Mouse (Mus musculus) CH12.LX (cell line): ENCODE measurements around the gene Eef2kmt. TPM values are rescaled to one million over a fixed set of nuclear protein-coding genes. Genes with fewer than 3 reads are reported as not detected.

ENCODE experiments used
- DNase-seq: peaks from one replicate; pipeline ENCODE4 v3.0.0-alpha.2; 2013; ENCODE audit errors: extremely low read depth
- H3K27ac ChIP-seq: 2 replicates; pipeline ENCODE4 v1.5.1; 2012; ENCODE audit warnings: low read depth, mild to moderate bottlenecking, control low read depth, moderate library complexity; ENCODE audit not compliant: insufficient read depth
- H3K27me3 ChIP-seq: replicated peaks from 2 replicates; pipeline ENCODE3; 2012; ENCODE audit warnings: inconsistent platforms
- H3K36me3 ChIP-seq, 2 experiments: replicated peaks in 1 of 2; 2 replicates each; pipeline versions ENCODE3 to v1.6.1; 2012; ENCODE audit warnings: inconsistent platforms in 1 of 2, low read length in 1 of 2, mild to moderate bottlenecking in 1 of 2, mixed read lengths in 1 of 2, moderate library complexity in 1 of 2; ENCODE audit not compliant: control insufficient read depth in 1 of 2, insufficient read depth in 1 of 2
- H3K4me1 ChIP-seq, 2 experiments: 2 replicates each; pipeline ENCODE4 v1.6.1; 2012; ENCODE audit warnings: inconsistent platforms in 1 of 2, moderate library complexity in 1 of 2; ENCODE audit not compliant: insufficient read depth in 2 of 2, control insufficient read depth in 1 of 2
- H3K4me2 ChIP-seq: 2 replicates; pipeline ENCODE4 v1.6.1; 2012; ENCODE audit warnings: low read depth, mild to moderate bottlenecking, control low read depth; ENCODE audit not compliant: poor library complexity, insufficient read depth, severe bottlenecking
- H3K4me3 ChIP-seq, 3 experiments: fragments of 150-350 bp in 1 of 3; sonication (generic) in 1 of 3; replicated peaks in 1 of 3; 2 replicates each; pipeline versions ENCODE3 to v1.5.1; 2011 to 2012; ENCODE audit warnings: low read depth in 2 of 3, low read length in 2 of 3, mild to moderate bottlenecking in 2 of 3, moderate library complexity in 2 of 3, control low read depth in 1 of 3, improper control_type of control experiment in 1 of 3, inconsistent platforms in 1 of 3, mixed read lengths in 1 of 3; ENCODE audit not compliant: poor library complexity in 1 of 3
- H3K79me2 ChIP-seq: replicated peaks from 2 replicates; pipeline ENCODE4 v1.6.1; 2012; ENCODE audit warnings: mild to moderate bottlenecking, moderate library complexity; ENCODE audit not compliant: control insufficient read depth, poor library complexity, insufficient read depth, severe bottlenecking; ENCODE audit errors: extremely low read depth
- H3K9ac ChIP-seq: 2 replicates; pipeline ENCODE4 v1.6.1; 2012; ENCODE audit warnings: low read depth, mild to moderate bottlenecking, control low read depth, moderate library complexity; ENCODE audit not compliant: insufficient read depth
- H3K9me3 ChIP-seq: replicated peaks from 2 replicates; pipeline ENCODE3; 2012; ENCODE audit warnings: low read length, inconsistent platforms, mixed read lengths
- BHLHE40 ChIP-seq: IDR thresholded peaks from 2 replicates; pipeline ENCODE4 v1.6.1; 2011; ENCODE audit warnings: mild to moderate bottlenecking, low read depth, low read length, improper control_type of control experiment
- CHD1 ChIP-seq: IDR thresholded peaks from 2 replicates; pipeline ENCODE4 v1.6.1; 2012; ENCODE audit warnings: low read depth, low read length, improper control_type of control experiment, inconsistent platforms
- CTCF ChIP-seq, 2 experiments: IDR thresholded peaks in 1 of 2; conservative IDR thresholded peaks in 1 of 2; 2 replicates each; pipeline ENCODE4 v1.5.1; 2011 to 2012; ENCODE audit warnings: low read depth in 2 of 2, low read length in 2 of 2, improper control_type of control experiment in 1 of 2, inconsistent platforms in 1 of 2, mild to moderate bottlenecking in 1 of 2, moderate library complexity in 1 of 2
- E2F4 ChIP-seq: IDR thresholded peaks from 2 replicates; pipeline ENCODE4 v1.6.1; 2011; ENCODE audit warnings: low read depth, low read length, improper control_type of control experiment; ENCODE audit not compliant: insufficient replicate concordance
- EP300 ChIP-seq: IDR thresholded peaks from 2 replicates; pipeline ENCODE4 v1.6.1; 2011; ENCODE audit warnings: low read length, improper control_type of control experiment
- ETS1 ChIP-seq: conservative IDR thresholded peaks from 2 replicates; pipeline ENCODE4 v1.6.1; 2012; ENCODE audit warnings: low read depth, mild to moderate bottlenecking, inconsistent platforms, low read length, improper control_type of control experiment, moderate library complexity
- GABPA ChIP-seq: IDR thresholded peaks from 2 replicates; pipeline ENCODE4 v1.6.1; 2012; ENCODE audit warnings: low read depth, low read length, improper control_type of control experiment, inconsistent platforms; ENCODE audit not compliant: insufficient replicate concordance
- HCFC1 ChIP-seq: IDR thresholded peaks from 2 replicates; pipeline ENCODE4 v1.6.1; 2012; ENCODE audit warnings: low read depth, mild to moderate bottlenecking, inconsistent platforms, low read length, improper control_type of control experiment
- IRF4 ChIP-seq: IDR thresholded peaks from 2 replicates; pipeline ENCODE4 v1.6.1; 2014; ENCODE audit warnings: low read depth, mild to moderate bottlenecking, inconsistent platforms, low read length, improper control_type of control experiment
- JUND ChIP-seq: conservative IDR thresholded peaks from 2 replicates; pipeline ENCODE4 v1.6.1; 2011; ENCODE audit warnings: low read depth, low read length, improper control_type of control experiment
- MAX ChIP-seq: IDR thresholded peaks from 2 replicates; pipeline ENCODE4 v1.6.1; 2011; ENCODE audit warnings: low read length, improper control_type of control experiment
- POLR2AphosphoS2 ChIP-seq: IDR thresholded peaks from 2 replicates; pipeline ENCODE4 v1.6.1; 2011; ENCODE audit warnings: low read depth, low read length, improper control_type of control experiment
- RAD21 ChIP-seq: IDR thresholded peaks from 2 replicates; pipeline ENCODE4 v1.6.1; 2011; ENCODE audit warnings: low read depth, mild to moderate bottlenecking, low read length, improper control_type of control experiment, moderate library complexity
- TBP ChIP-seq: conservative IDR thresholded peaks from 2 replicates; pipeline ENCODE4 v1.6.1; 2011; ENCODE audit warnings: low read depth, low read length, improper control_type of control experiment
- UBTF ChIP-seq: IDR thresholded peaks from 2 replicates; pipeline ENCODE4 v1.6.1; 2012; ENCODE audit warnings: low read depth, mild to moderate bottlenecking, inconsistent platforms, low read length, improper control_type of control experiment, moderate library complexity
- ZMIZ1 ChIP-seq: IDR thresholded peaks from 2 replicates; pipeline ENCODE4 v1.6.1; 2012; ENCODE audit warnings: low read depth, mild to moderate bottlenecking, inconsistent platforms, low read length, improper control_type of control experiment
- ZNF384 ChIP-seq: IDR thresholded peaks from 2 replicates; pipeline ENCODE4 v1.6.1; 2012; ENCODE audit warnings: low read depth, low read length, improper control_type of control experiment, inconsistent platforms
- dilution Hi-C: fragments of 300-500 bp; cut with MboI; formaldehyde crosslinking; loops from 2 replicates; pipeline ENCODE4 v1.14.3; 2020; ENCODE audit warnings: low sequenced_read_pairs; ENCODE audit not compliant: extremely low pct_unique_long_range_greater_than_20kb, extremely low pct_ligation_motif_present
- in situ Hi-C: fragments of 300-500 bp; cut with MboI; formaldehyde crosslinking; loops from 3 replicates; pipeline ENCODE4 v1.14.3; 2019; ENCODE audit warnings: low sequenced_read_pairs, low pct_ligation_motif_present, low pct_unique_long_range_greater_than_20kb, mixed read lengths
- polyA plus RNA-seq: library from polyadenylated mRNA; unstranded; fragments of >175 nt; gene quantifications from 2 replicates; pipeline ENCODE4 v1.2.1, GENCODE M21; 2012; ENCODE audit warnings: low read depth; ENCODE audit not compliant: insufficient read length
- total RNA-seq, 2 experiments: library from RNA; depleted of rRNA; stranded (reverse); fragments of 300-350 nt in 1 of 2; fragments of >200 nt in 1 of 2; gene quantifications; 2 replicates each; pipeline ENCODE4 v1.2.3; 2012 to 2014

Gene Eef2kmt
- total and polyA plus RNA-seq, 3 experiments: 38.5 to 41.6 (median 39.8) TPM

- in situ Hi-C loops (no loop called here), dilution Hi-C loops (no loop called here)
- Histone ChIP-seq H3K36me3 (no peaks in the 10 kb centered on the region), H3K9me3 (no peaks in the 10 kb centered on the region), H3K27me3 (peaks cover 45% of the 10 kb centered on the region), H3K9ac (no peak overlapping the region), H3K4me2 (no peak overlapping the region), H3K27ac (no peak overlapping the region), H3K79me2 (no peaks in the 10 kb centered on the region), H3K4me3 (no peak overlapping the region), H3K4me1 (no peaks in the 10 kb centered on the region)
- TF ChIP-seq BHLHE40 (no peak), JUND (no peak), GABPA (no peak), MAX (no peak), RAD21 (no peak), CTCF (conservative IDR thresholded peaks at IDR 0.05 in 1 of 2, IDR thresholded peaks at IDR 0.05 in 1 of 2; ENCODE audit: low read depth in 2 of 2, low read length in 2 of 2) (no peak), EP300 (no peak), ZNF384 (no peak), ETS1 (no peak), E2F4 (no peak), TBP (no peak), UBTF (no peak), IRF4 (no peak), HCFC1 (no peak), CHD1 (no peak), POLR2AphosphoS2 (no peak)
- DNase-seq: no peak
These were observed 39.1 kb downstream of the Eef2kmt start for GRCm38 (mm10) chr16:5216686-5217085.

- Histone ChIP-seq H3K79me2 (no peaks in the 10 kb centered on the region), H3K9ac (no peak overlapping the region), H3K9me3 (no peaks in the 10 kb centered on the region)
- in situ Hi-C loops: no loop called here
- dilution Hi-C loops: no loop called here
- no peak for DNase-seq
- TF ChIP-seq E2F4 (no peak), JUND (no peak), ZMIZ1 (no peak), MAX (no peak)
- TF ChIP-seq, all 38 proteins: peak for 0
- Histone ChIP-seq H3K27ac (no peak overlapping the region), H3K36me3 (no peaks in the 10 kb centered on the region), H3K4me2 (no peak overlapping the region), H3K27me3 (peaks cover 20% of the 10 kb centered on the region), H3K4me1 (peaks cover 5 to 15% of the 10 kb centered on the region in 2 experiments), H3K4me3 (no peak overlapping the region)
These were observed 41.7 kb downstream of the Eef2kmt start for GRCm38 (mm10) chr16:5214126-5214525.
